Mouse (Mus musculus) intestine, postnatal 0 days (tissue): ENCODE data around the gene Plxdc1. TPM values are rescaled to one million over a fixed set of nuclear protein-coding genes. Genes with fewer than 3 reads are reported as not detected.

Experiments
- ATAC-seq: fragments of 200-750 bp; cut with Nextera tagmentation; 2 replicates; pipeline ENCODE4 v1.8.0; 2017; ENCODE audit warnings: mild to moderate bottlenecking, moderate TSS enrichment, moderate library complexity
- H3K27ac ChIP-seq: fragments of 300-500 bp; sonication (generic); 2 replicates; pipeline ENCODE4 v1.5.1; 2014; ENCODE audit warnings: mild to moderate bottlenecking, low read depth, low read length, moderate library complexity
- H3K27me3 ChIP-seq: fragments of 300-500 bp; sonication (generic); replicated peaks from 2 replicates; pipeline ENCODE4 v1.6.1; 2014; ENCODE audit warnings: low read length, mixed read lengths; ENCODE audit not compliant: control insufficient read depth, insufficient read depth
- H3K36me3 ChIP-seq: fragments of 300-500 bp; sonication (generic); 2 replicates; pipeline ENCODE4 v1.6.1; 2014; ENCODE audit warnings: mild to moderate bottlenecking, moderate library complexity; ENCODE audit not compliant: control insufficient read depth, insufficient read depth
- H3K4me1 ChIP-seq: fragments of 300-500 bp; sonication (generic); replicated peaks from 2 replicates; pipeline ENCODE4 v1.6.1; 2014; ENCODE audit warnings: antibody characterized with exemption, low read length, mixed read lengths; ENCODE audit not compliant: control insufficient read depth, insufficient read depth
- H3K4me2 ChIP-seq: fragments of 300-500 bp; sonication (generic); replicated peaks from 2 replicates; pipeline ENCODE4 v1.6.1; 2014; ENCODE audit warnings: low read depth, mild to moderate bottlenecking, moderate library complexity
- H3K4me3 ChIP-seq: fragments of 300-500 bp; sonication (generic); 2 replicates; pipeline ENCODE4 v1.5.1; 2014; ENCODE audit warnings: low read depth, low read length
- H3K9ac ChIP-seq: fragments of 300-500 bp; sonication (generic); 2 replicates; pipeline ENCODE4 v1.6.1; 2014; ENCODE audit warnings: mild to moderate bottlenecking, low read depth, low read length
- H3K9me3 ChIP-seq: fragments of 300-500 bp; sonication (generic); 2 replicates; pipeline ENCODE4 v1.6.1; 2016; ENCODE audit warnings: mixed run types; ENCODE audit not compliant: control insufficient read depth
- CTCF ChIP-seq: sonication (generic); IDR thresholded peaks from 2 replicates; pipeline ENCODE4 v1.5.1; 2016; ENCODE audit warnings: low read depth, mild to moderate bottlenecking, control low read depth, antibody characterized with exemption, moderate library complexity
- WGBS: fragments of 180-500 bp; shearing (Covaris S2); extraction: QIAGEN DNeasy Blood & Tissue Kit; methylation state at CpG from one replicate; pipeline ENCODE4 v1.1.7; 2014; 5-methylcytosine and 5-hydroxymethylcytosine counted together
- polyA plus RNA-seq: library from polyadenylated mRNA; unstranded; fragments of >200 nt; fragmentation: Nextera tagmentation; extraction: Ambion mirVana; gene quantifications from 2 replicates; pipeline ENCODE4 v1.2.1, GENCODE M21; 2015

Plxdc1 gene
- polyA plus RNA-seq, 1 experiment from 2014 or later, result 0.30 TPM

DNA sequence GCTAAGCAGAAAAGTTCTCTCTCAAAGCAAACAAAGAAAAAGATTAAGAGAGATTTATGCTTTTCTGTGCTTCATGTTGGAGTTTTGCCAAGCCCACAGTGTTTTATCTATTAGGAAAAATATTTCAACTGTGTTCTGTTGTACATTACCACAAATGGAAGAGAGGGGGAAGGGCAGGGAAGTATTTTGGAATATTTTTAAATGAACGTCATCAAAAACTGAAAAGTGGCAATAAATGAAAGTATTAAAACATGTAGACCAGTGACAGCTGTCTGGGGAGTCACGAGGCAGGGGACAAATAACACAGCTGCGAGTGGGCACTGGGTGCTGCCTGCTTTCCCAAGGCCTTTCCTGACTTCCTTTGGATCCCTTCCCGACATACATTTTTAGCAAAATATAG, 89.6 kb downstream of the Plxdc1 start:
- no peak overlapping the region for H3K4me3 ChIP-seq
- no peak overlapping the region; the same call in 1 of the 2 replicates for H3K9ac ChIP-seq
- TF ChIP-seq CTCF, result no peak
- no peaks in the 10 kb centered on the region for H3K27me3 ChIP-seq
- no peak overlapping the region for H3K4me2 ChIP-seq
- WGBS, result 53% methylated on average over 4 of the region's 4 CpGs
- ATAC-seq, result no peak
- H3K36me3 ChIP-seq, result no peaks in the 10 kb centered on the region
- H3K4me1 ChIP-seq, result no peaks in the 10 kb centered on the region
- no peak overlapping the region for H3K27ac ChIP-seq
- H3K9me3 ChIP-seq, result no peaks in the 10 kb centered on the region

DNA sequence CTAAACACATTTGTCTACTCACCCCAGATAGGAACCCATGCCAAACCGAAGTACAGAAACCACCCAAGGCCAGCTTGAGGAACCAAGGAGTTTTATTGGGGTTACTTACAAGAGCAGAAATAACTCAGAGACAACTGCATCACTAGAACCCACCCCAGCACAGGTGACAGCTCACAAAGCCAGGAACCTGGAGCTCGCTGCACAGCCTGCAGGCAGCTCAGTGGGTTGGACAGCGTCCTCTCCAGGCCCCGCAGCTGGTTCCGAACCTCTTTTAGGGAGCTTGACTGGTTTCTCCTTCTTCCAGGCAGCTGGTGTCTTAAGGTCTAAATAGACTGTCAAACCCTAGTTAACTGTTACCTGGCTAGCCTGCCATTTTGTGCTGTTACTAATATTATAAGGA, 94.4 kb downstream of the Plxdc1 start:
- Histone ChIP-seq H3K27ac (no peak overlapping the region), H3K36me3 (no peaks in the 10 kb centered on the region), H3K9me3 (no peaks in the 10 kb centered on the region), H3K27me3 (no peaks in the 10 kb centered on the region), H3K9ac (no peak overlapping the region), H3K4me1 (no peaks in the 10 kb centered on the region), H3K4me3 (no peak overlapping the region), H3K4me2 (no peak overlapping the region)
- WGBS, result 74% methylated on average over 5 of the region's 5 CpGs
- ATAC-seq, result no peak
- no peak for TF ChIP-seq CTCF

GRCm38 (mm10) chr11:97885296-97885915, 100.8 kb downstream of the Plxdc1 start:
- Histone ChIP-seq H3K9me3 (no peaks in the 10 kb centered on the region), H3K27me3 (no peaks in the 10 kb centered on the region), H3K4me3 (no peak overlapping the region), H3K4me2 (no peak overlapping the region), H3K9ac (no peak overlapping the region), H3K27ac (no peak overlapping the region), H3K4me1 (no peaks in the 10 kb centered on the region), H3K36me3 (no peaks in the 10 kb centered on the region)
- ATAC-seq, result no peak
- no peak for TF ChIP-seq CTCF
- 95% methylated on average over 2 of the region's 2 CpGs for WGBS

DNA sequence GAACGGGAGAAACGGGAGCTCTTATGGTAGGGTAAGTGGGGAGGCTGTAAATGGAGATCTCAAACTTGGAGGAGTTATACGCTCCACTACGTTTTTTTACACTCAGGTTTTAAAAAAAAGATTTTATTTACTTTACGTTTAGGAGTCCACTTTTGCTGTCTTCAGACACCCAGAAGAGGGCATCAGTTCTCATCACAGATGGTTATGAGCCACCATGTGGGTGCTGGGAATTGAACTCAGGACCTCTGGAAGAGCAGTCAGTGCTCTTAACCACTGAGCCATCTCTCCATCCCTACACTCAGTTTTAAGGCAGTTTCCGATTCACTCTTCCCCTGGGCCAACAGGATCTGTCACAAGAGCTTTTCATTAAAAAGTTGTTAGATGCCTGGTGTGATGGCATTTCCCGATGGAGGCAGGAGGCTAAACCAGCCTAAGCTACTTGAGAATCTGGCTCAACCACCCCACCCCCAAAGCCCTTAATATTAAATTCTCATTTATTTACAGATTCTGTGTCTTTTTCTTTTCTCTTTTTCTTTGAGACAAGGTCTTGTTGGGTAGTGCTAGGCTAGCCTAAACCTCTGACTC, 101.6 kb downstream of the Plxdc1 start:
- H3K27ac ChIP-seq, result peak overlapping the region; percentile 88
- 28% methylated on average over 7 of the region's 7 CpGs for WGBS
- H3K9ac ChIP-seq, result peak overlapping the region; percentile 64
- no peaks in the 10 kb centered on the region for H3K27me3 ChIP-seq
- no peak for TF ChIP-seq CTCF
- H3K4me1 ChIP-seq, result no peaks in the 10 kb centered on the region
- peak overlapping the region; percentile 63 for H3K4me2 ChIP-seq
- no peaks in the 10 kb centered on the region for H3K36me3 ChIP-seq
- no peak for ATAC-seq
- peak overlapping the region; percentile 60 for H3K4me3 ChIP-seq
- H3K9me3 ChIP-seq, result no peaks in the 10 kb centered on the region

- no peaks in the 10 kb centered on the region for H3K27me3 ChIP-seq
- H3K36me3 ChIP-seq, result no peaks in the 10 kb centered on the region
- H3K9ac ChIP-seq, result peak within 1 kb of the TSS; percentile 64
- peak; percentile 81 for TF ChIP-seq CTCF
- H3K4me2 ChIP-seq, result peak within 1 kb of the TSS; percentile 63
- under 1% methylated on average over 37 of the region's 37 CpGs for WGBS
- no peaks in the 10 kb centered on the region for H3K9me3 ChIP-seq
- peak within 1 kb of the TSS; percentile 88 for H3K27ac ChIP-seq
- peak; percentile 93 for ATAC-seq
- H3K4me1 ChIP-seq, result no peaks in the 10 kb centered on the region
- peak within 1 kb of the TSS; percentile 60 for H3K4me3 ChIP-seq
Measured at GRCm38 (mm10) chr11:97883918-97884600, 102.2 kb downstream of the Plxdc1 start, which contains the start of gene Fbxo47. TSS of gene Fbxo47 (minus strand) at chr11:97884154.

- H3K36me3 ChIP-seq, result no peaks in the 10 kb centered on the region
- WGBS, result 3% methylated on average over 26 of the region's 26 CpGs
- H3K9me3 ChIP-seq, result no peaks in the 10 kb centered on the region
- H3K4me2 ChIP-seq, result peak overlapping the region; percentile 63
- H3K27ac ChIP-seq, result peak overlapping the region; percentile 88
- H3K27me3 ChIP-seq, result no peaks in the 10 kb centered on the region
- H3K4me3 ChIP-seq, result peak overlapping the region; percentile 60
- H3K4me1 ChIP-seq, result no peaks in the 10 kb centered on the region
- TF ChIP-seq CTCF, result no peak
- ATAC-seq, result peak; percentile 60
- peak overlapping the region; percentile 64 for H3K9ac ChIP-seq
Measured at GRCm38 (mm10) chr11:97883542-97883917, 102.7 kb downstream of the Plxdc1 start.
